ENCODE assay signal across 19 mouse cellular contexts in the genomic region with DNA sequence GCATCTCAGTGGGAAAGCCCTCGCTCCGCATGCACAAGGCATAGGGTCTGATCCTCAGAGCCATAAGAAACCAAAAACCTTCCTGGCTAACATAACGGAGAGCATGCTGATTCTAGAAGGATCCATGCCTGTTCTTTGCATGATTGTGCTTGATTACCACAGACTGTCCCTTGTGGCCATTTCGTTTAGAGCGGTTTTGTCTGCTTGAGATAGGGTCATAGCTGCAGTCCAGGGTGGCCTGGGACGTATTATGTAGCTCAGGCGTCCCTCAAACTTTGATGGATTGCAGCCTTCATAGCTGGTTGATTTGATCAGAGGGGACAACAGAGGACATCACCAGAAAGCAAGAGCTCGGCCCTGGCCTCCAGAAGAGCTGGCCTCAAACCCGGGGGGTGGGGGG. TPM values are rescaled to one million over a fixed set of nuclear protein-coding genes. Genes with fewer than 3 reads are reported as not detected.
DNase-seq lines count a peak whose midpoint lies in the region; ATAC-seq and TF ChIP-seq lines count a peak whose summit lies in the region.
"Had no signal": no experiment of that assay in that cellular context is flagged by ENCODE, and none has a peak within 500 bp of the region (broad histone marks: within the 10 kb centered on the region; RNA-seq: fewer than 3 reads in every experiment).

No protein-coding gene starts in this region.

- H3K9ac ChIP-seq in kidney, postnatal 0 days (ENCODE audit: low read depth, low read length): no peak overlapping the region
- no peak overlapping the region for H3K9ac ChIP-seq in lung, embryonic 14.5 days
- no peak overlapping the region for H3K9ac ChIP-seq in forebrain, postnatal 0 days
- H3K9ac ChIP-seq: embryonic facial prominence, embryonic 13.5 days; forebrain, embryonic 13.5 days; heart, embryonic 12.5 days had no signal

- TF ChIP-seq CTCF in kidney, postnatal 0 days (IDR thresholded peaks at IDR 0.05; ENCODE audit: low read depth): peak; percentile 20; the same call in 1 of the 2 replicates
- peak; percentile 20; the same call in 1 of the 2 replicates for TF ChIP-seq CTCF in lung, embryonic 14.5 days (IDR thresholded peaks at IDR 0.05; ENCODE audit: low read depth)
- TF ChIP-seq CTCF in lung, adult 2 months (IDR thresholded peaks at IDR 0.05; ENCODE audit: insufficient read depth, low read length): no peak
- no peak for TF ChIP-seq CTCF in forebrain, postnatal 0 days (IDR thresholded peaks at IDR 0.05; ENCODE audit: low read depth)

- H3K4me3 ChIP-seq in kidney, postnatal 0 days (replicated peaks; ENCODE audit: low read depth, low read length): no peak overlapping the region
- no peak overlapping the region for H3K4me3 ChIP-seq in lung, embryonic 14.5 days (ENCODE audit: low read depth, low read length)
- no peak overlapping the region for H3K4me3 ChIP-seq in lung, adult 2 months (replicated peaks; ENCODE audit: extremely low read depth, low read depth, low read length)
- H3K4me3 ChIP-seq in forebrain, postnatal 0 days (ENCODE audit: low read depth, low read length): no peak overlapping the region
- H3K4me3 ChIP-seq: embryonic facial prominence, embryonic 13.5 days; forebrain, embryonic 13.5 days; gastrocnemius, adult 2 months; heart, embryonic 12.5 days; hindbrain, embryonic 10.5 days had no signal

- no peak for DNase-seq in kidney, postnatal 0 days (ENCODE audit: low spot score)
- DNase-seq in kidney, postnatal 14 days: no peak
- DNase-seq in lung, embryonic 14.5 days: no peak
- DNase-seq in lung, adult 2 months: no peak
- DNase-seq in mesoderm, embryonic 11.5 days (ENCODE audit: low read depth, low spot score): peak; percentile 4
- DNase-seq in forebrain, postnatal 0 days: no peak
- DNase-seq: adrenal gland, postnatal 14 days; cerebellum, adult 18-20 months; cerebellum, adult 9-11 months; cerebellum, postnatal 36 days; gastrocnemius, adult 2 months; gastrocnemius, postnatal 25 days had no signal

- no peak overlapping the region for H3K4me2 ChIP-seq in kidney, postnatal 0 days (ENCODE audit: low read length)
- no peak overlapping the region for H3K4me2 ChIP-seq in lung, embryonic 14.5 days
- no peak overlapping the region for H3K4me2 ChIP-seq in forebrain, postnatal 0 days (ENCODE audit: low read depth)
- H3K4me2 ChIP-seq: embryonic facial prominence, embryonic 13.5 days; forebrain, embryonic 13.5 days; heart, embryonic 12.5 days had no signal

- H3K9me3 ChIP-seq in kidney, postnatal 0 days (replicated peaks; ENCODE audit: low read length): no peaks in the 10 kb centered on the region
- H3K9me3 ChIP-seq in lung, embryonic 14.5 days (ENCODE audit: low read depth, low read length): no peaks in the 10 kb centered on the region
- H3K9me3 ChIP-seq in forebrain, postnatal 0 days (ENCODE audit: low read length): no peaks in the 10 kb centered on the region
- H3K9me3 ChIP-seq: embryonic facial prominence, embryonic 13.5 days; forebrain, embryonic 13.5 days had no signal

- ATAC-seq in kidney, postnatal 0 days (replicated peaks; ENCODE audit: low FRiP score, low read depth): no peak
- no peak for ATAC-seq in lung, embryonic 14.5 days (ENCODE audit: insufficient read depth)
- peak; percentile 59; the same call in 1 of the 2 replicates for ATAC-seq in erythroblast, adult 5-6 weeks (replicated peaks; ENCODE audit: low FRiP score, poor library complexity, severe bottlenecking)
- no peak for ATAC-seq in forebrain, postnatal 0 days
- ATAC-seq: activated CD4-positive, CD25-positive, alpha-beta regulatory T cell, adult 4 months; forebrain, embryonic 13.5 days; Patski had no signal

- H3K4me1 ChIP-seq in kidney, postnatal 0 days (replicated peaks; ENCODE audit: insufficient read depth, low read length): no peaks in the 10 kb centered on the region
- no peaks in the 10 kb centered on the region for H3K4me1 ChIP-seq in lung, embryonic 14.5 days (ENCODE audit: insufficient read depth)
- no peaks in the 10 kb centered on the region for H3K4me1 ChIP-seq in lung, adult 2 months (ENCODE audit: control insufficient read depth, insufficient read depth, low read length)
- no peaks in the 10 kb centered on the region for H3K4me1 ChIP-seq in forebrain, postnatal 0 days (ENCODE audit: insufficient read depth)
- H3K4me1 ChIP-seq: embryonic facial prominence, embryonic 13.5 days; forebrain, embryonic 13.5 days; heart, embryonic 12.5 days; hindbrain, embryonic 10.5 days had no signal

- no peaks in the 10 kb centered on the region for H3K27me3 ChIP-seq in kidney, postnatal 0 days (ENCODE audit: insufficient read depth, low read length)
- H3K27me3 ChIP-seq in lung, embryonic 14.5 days (ENCODE audit: insufficient read depth, low read length): no peaks in the 10 kb centered on the region
- no peaks in the 10 kb centered on the region for H3K27me3 ChIP-seq in forebrain, postnatal 0 days (ENCODE audit: insufficient read depth, low read length)
- H3K27me3 ChIP-seq: forebrain, embryonic 13.5 days; Patski had no signal

- 70% methylated on average over 9 of the region's 9 CpGs for WGBS in kidney, postnatal 0 days
- 77% methylated on average over 9 of the region's 9 CpGs for WGBS in lung, embryonic 14.5 days
- WGBS in lung, adult 2 months: 74% methylated on average over 9 of the region's 9 CpGs
- WGBS in forebrain, postnatal 0 days: 85% methylated on average over 9 of the region's 9 CpGs

- no peaks in the 10 kb centered on the region for H3K36me3 ChIP-seq in kidney, postnatal 0 days (ENCODE audit: insufficient read depth, low read length)
- no peaks in the 10 kb centered on the region for H3K36me3 ChIP-seq in lung, embryonic 14.5 days (ENCODE audit: insufficient read depth)
- no peaks in the 10 kb centered on the region for H3K36me3 ChIP-seq in forebrain, postnatal 0 days (ENCODE audit: insufficient read depth)
- H3K36me3 ChIP-seq: embryonic facial prominence, embryonic 13.5 days; heart, embryonic 12.5 days; hindbrain, embryonic 10.5 days had no signal

- H3K27ac ChIP-seq in kidney, postnatal 0 days: no peak overlapping the region
- no peak overlapping the region for H3K27ac ChIP-seq in lung, embryonic 14.5 days (ENCODE audit: low read depth)
- H3K27ac ChIP-seq in forebrain, postnatal 0 days (ENCODE audit: low read depth, low read length): no peak overlapping the region
- H3K27ac ChIP-seq: embryonic facial prominence, embryonic 13.5 days; forebrain, embryonic 13.5 days; gastrocnemius, adult 2 months; hindbrain, embryonic 10.5 days had no signal

- TF ChIP-seq POLR2A in lung, adult 2 months (IDR thresholded peaks at IDR 0.05; ENCODE audit: borderline replicate concordance, extremely low read depth, low read depth, low read length): no peak

RNA-seq across cellular contexts. Expression of a gene that starts 47.6 kb away (rescaled TPM):
- 0.04 and 0.29 TPM in 2 replicates for polyA plus RNA-seq in kidney, postnatal 0 days (2015; fragmentation: Nextera tagmentation; extraction: Ambion mirVana)
- polyA plus RNA-seq in lung, embryonic 14.5 days (2014; fragmentation: Nextera tagmentation; extraction: Ambion mirVana): 0.18 and 0.42 TPM in 2 replicates
- polyA plus RNA-seq in lung, adult 2 months (2012; rRNA removed): 0.62 and 1.8 TPM in 2 replicates
- 128 and 166 TPM in 2 replicates for total RNA-seq in erythroblast, adult 5-6 weeks (2015; ENCODE audit: low replicate concordance)
- 163 and 167 TPM in 2 replicates for total RNA-seq in erythroblast, adult 5-6 weeks (2017; ENCODE audit: low replicate concordance)
- 0.48 and 0.62 TPM in 2 replicates for total RNA-seq in forebrain, postnatal 0 days (2014; rRNA removed)
- 1.2 and 2.3 TPM in 2 replicates for polyA plus RNA-seq in forebrain, postnatal 0 days (2015; fragmentation: Nextera tagmentation; extraction: Ambion mirVana)
- total RNA-seq: gastrocnemius, adult 2 months had no signal

Comparison
In these comparisons a context has a peak if more than half of its experiments do, and no peak if none do; other contexts are left out.
1. CTCF ChIP-seq: peak in kidney, postnatal 0 days (single experiment) and lung, embryonic 14.5 days (single experiment); none in lung, adult 2 months (single experiment) and forebrain, postnatal 0 days (single experiment).